Mouse (Mus musculus): Measurements from ENCODE around the gene Krtap13-1.
"Not testable (repeated sequence)": the region's sequence is repeated elsewhere in the genome, so short reads cannot be mapped to it uniquely, and the experiment has no call there.

The Krtap13-1 gene

DNA sequence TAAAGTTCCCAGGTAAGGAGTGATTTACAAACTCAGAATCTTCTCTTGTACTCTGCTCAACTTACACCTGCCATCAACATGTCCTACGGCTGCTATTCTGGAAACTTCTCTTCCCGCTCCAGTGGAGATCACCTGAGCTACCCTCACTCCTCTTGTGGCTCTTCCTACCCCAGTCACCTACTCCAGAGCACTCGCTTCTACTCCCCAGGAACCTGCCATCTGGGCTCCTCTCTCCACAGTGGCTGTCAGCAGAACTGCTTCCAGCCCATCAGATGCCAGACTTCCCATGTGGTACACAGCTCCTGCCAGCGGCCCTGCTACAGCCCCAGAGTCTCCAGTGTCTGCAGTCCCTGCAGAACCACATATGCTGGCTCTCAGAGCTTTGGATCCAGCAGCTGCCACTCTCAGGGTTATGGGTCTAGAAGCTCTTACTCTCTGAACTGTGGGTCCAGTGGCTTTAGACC, at the start of gene Krtap13-1:
TSS of gene Krtap13-1 (plus strand) at position 51 of the 464 bp plus-strand sequence.
- DNase-seq (ENCODE audit: low spot score) = no peak

GRCm38 (mm10) chr16:88679099-88679498, 49.6 kb upstream of the Krtap13-1 start:
- DNase-seq (ENCODE audit: low spot score) = no peak

DNA sequence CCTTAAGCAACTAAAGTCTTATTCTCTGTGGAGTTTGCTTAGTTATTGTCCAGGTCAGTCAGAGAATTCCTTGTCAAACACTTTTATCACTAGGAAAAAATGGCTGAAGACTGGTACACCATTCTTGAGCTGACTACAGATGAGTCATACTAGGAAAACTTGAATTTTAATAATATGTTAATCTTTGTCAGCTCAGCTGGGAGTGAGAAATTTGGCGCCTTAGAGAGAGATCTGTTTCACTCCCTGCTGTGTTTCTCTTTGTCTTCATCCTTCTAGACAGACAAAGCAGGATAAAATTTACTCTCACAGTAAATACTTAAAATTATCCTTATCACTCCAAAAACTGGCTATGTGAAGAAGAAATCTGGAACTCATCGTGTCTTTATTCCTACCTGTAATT, 47.4 kb upstream of the Krtap13-1 start:
- no peak for DNase-seq (ENCODE audit: low spot score)

DNA sequence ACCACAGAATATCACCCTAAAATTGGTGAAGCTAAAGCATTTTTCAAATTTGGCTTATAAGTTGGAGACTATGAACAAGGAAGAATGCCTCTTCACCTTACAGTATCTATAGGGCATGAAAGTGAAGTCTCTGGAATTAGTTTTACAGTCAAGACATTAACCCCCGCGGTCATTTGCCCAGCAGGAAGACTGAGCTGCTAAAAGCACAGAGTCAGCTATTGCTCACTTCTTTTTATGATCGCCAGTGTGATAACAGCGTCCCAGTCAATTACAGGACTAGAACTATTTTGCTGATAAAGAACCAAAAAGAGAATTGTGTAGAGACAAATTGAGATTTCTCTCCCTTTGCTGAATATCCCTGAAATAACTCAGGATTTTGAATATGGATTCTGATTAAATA, 32.4 kb upstream of the Krtap13-1 start:
- no peak for DNase-seq (ENCODE audit: low spot score)

GRCm38 (mm10) chr16:88701072-88701864, 27.4 kb upstream of the Krtap13-1 start:
- no peak for DNase-seq (ENCODE audit: low spot score)

GRCm38 (mm10) chr16:88707496-88708012, 21.1 kb upstream of the Krtap13-1 start, which contains the start of gene 2310061N02Rik:
Gene 2310061N02Rik (minus strand): TSS chr16:88707962.
- DNase-seq (ENCODE audit: low spot score) = no peak

DNA sequence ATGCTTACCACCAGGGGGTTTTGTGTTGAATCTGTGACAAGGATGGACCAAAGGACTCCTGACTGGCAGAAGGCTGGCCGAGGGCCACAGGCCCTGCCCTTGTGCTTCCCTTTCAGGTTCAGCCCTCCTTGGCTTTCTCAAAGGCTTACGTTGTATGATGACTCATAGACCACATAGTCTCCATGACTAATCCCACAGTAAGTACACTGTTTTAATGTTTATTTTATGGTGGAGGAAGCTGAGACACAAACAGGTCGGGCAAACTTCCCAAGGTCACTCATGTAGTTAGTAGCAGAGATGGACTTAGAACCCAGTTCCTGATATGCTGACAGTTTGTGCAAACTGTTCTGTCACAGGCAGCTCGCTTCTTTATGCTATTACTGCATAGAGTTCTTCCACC, 17.9 kb upstream of the Krtap13-1 start:
- DNase-seq (ENCODE audit: low spot score) = no peak

DNA sequence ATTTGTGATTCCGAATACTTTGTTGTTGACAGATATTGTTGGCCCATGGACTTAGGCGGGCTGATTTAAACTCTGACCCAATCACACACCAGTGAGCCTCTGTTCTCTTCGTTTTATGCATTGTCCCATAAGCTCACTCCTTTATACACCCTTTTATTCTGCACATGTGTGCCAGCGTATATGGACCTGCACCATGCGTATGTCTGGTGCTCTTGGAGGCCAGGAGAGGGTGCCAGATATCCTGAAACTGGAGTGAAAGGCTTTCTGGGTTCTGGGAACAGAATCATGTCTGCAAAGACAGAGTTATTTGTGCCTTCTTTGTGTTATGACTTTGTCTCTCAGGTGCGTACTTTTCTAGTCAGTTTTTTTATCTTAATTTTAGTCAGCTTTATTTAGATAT, 17.4 kb upstream of the Krtap13-1 start:
- no peak for DNase-seq (ENCODE audit: low spot score)

- DNase-seq (ENCODE audit: low spot score) = no peak
Measured at GRCm38 (mm10) chr16:88716549-88716948, 12.1 kb upstream of the Krtap13-1 start.

DNA sequence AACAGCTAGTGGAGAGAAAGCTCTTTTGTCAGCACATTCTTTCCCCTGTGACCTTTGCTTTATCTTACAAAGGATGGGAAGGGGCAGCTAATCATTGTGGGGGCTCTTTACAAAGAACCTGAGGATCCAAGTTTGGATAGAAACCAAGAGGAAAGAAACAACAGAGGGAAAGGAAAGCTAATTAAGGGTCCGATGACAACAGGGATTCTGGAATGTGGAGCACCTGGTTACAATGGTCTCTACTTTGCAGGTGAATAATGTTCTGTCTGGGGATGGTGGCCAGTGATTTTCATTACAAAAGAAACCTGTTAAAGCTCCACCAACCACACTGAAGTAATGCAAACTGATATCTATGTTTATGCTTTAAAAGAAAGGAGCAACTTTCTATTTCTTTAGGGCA, 8.6 kb upstream of the Krtap13-1 start:
- no peak for DNase-seq (ENCODE audit: low spot score)

- no peak for DNase-seq (ENCODE audit: low spot score)
Measured at GRCm38 (mm10) chr16:88735391-88735790, 6.7 kb downstream of the Krtap13-1 start.

DNA sequence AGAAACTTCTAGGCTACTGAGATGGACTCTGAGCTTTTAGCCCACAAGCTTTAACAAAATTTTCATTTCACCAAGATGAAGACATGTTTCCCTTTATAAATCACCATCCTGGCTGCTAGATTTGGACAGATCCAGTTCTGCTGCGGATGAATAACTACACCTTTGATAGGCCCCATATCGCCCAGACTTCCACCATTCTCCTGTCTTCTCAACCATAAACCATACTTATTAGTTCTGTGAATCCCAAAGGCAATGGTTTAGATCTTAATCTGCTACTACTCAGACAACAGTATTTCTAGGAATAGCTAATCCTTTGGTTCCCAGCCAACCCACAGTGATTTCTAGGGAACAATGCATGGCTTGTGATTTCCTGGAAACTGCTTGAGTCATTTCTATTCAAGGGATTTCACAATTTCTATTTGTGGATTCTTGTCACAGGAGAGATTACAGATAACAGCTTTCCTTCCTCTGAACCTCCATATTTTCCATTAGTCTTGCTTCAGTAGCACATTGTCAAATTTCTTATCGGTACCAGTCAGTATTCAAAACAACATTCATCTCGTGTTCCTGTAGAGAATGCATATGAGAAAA, 16.2 kb downstream of the Krtap13-1 start:
- no peak for DNase-seq (ENCODE audit: low spot score)

- no peak for DNase-seq (ENCODE audit: low spot score)
Measured at GRCm38 (mm10) chr16:88747943-88748342, 19.3 kb downstream of the Krtap13-1 start.

GRCm38 (mm10) chr16:88751535-88751934, 22.9 kb downstream of the Krtap13-1 start, which contains the start of gene Krtap13:
Gene Krtap13 (minus strand): TSS chr16:88751635.
- not testable (repeated sequence) for DNase-seq (ENCODE audit: low spot score)

GRCm38 (mm10) chr16:88758547-88758946, 29.9 kb downstream of the Krtap13-1 start, which contains the start of gene 2310034C09Rik:
Gene 2310034C09Rik (plus strand): TSS chr16:88758847.
- DNase-seq (ENCODE audit: low spot score) = not testable (repeated sequence)

DNA sequence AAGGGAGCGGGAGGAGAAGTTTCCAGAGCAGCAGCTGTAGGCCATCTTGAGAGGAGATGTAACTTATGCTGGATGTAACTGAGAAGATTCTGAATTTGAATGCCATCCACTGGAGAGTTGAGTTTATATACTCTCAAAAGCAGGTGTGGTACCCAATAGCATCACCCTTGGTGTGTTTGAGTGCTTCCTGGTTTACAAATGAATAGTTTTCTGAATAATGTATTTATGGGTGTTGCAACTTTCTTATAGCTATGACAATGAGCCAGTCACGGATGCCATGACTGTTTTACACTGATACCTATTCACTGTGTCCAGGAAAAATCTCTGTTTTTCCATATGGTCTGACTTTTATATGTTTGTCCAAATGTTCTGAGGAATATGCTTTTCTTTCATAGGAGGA, 45.4 kb downstream of the Krtap13-1 start, which contains the start of gene 2310057N15Rik:
TSS of gene 2310057N15Rik (minus strand) at position 101 of the 400 bp plus-strand sequence.
- no peak for DNase-seq (ENCODE audit: low spot score)

DNA sequence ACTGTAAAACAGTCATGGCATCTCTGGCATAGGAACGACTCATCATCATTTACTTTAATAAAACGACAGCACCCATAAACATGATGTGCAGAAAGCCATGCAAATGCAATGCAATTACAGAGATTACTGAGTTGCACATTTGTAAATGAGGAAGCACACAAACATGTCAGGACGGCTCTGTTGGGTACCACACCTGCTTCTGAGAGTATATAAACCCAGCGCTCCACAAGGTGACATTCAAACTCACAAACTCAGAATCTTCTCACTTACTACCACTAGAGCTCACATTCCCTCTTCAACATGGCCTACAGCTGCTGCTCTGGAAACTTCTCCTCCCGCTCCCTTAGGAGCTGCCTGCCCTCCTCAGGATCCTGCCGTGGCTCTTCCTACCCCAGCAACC, 48.9 kb downstream of the Krtap13-1 start, which contains the start of gene Gm5965:
TSS of gene Gm5965 (plus strand) at position 301 of the 400 bp plus-strand sequence.
- no peak for DNase-seq (ENCODE audit: low spot score)

Measured in urinary bladder, postnatal 10 days (tissue).